Mouse (Mus musculus) brown adipose tissue, adult 24 weeks (tissue): ENCODE data around the gene Mtor. TPM values are rescaled to one million over a fixed set of nuclear protein-coding genes. Genes with fewer than 3 reads are reported as not detected.

Source experiments
- H3K27ac ChIP-seq: fragments of 200-500 bp; replicated peaks from 2 replicates; pipeline ENCODE4 v1.5.1; 2012; ENCODE audit warnings: low read depth, mild to moderate bottlenecking, low read length
- H3K4me1 ChIP-seq: fragments of 200-500 bp; 2 replicates; pipeline ENCODE4 v1.6.1; 2012; ENCODE audit warnings: low read length, mixed read lengths; ENCODE audit not compliant: control insufficient read depth, insufficient read depth, insufficient read length
- H3K4me3 ChIP-seq: fragments of 200-500 bp; 2 replicates; pipeline ENCODE4 v1.5.1; 2012; ENCODE audit warnings: low read depth, mild to moderate bottlenecking, low read length, moderate library complexity; ENCODE audit not compliant: insufficient read depth
- polyA plus RNA-seq: library from polyadenylated mRNA; stranded (reverse); fragments of >200 nt; gene quantifications from 2 replicates; pipeline ENCODE4 v1.2.4, GENCODE M21; 2012; ENCODE audit not compliant: missing spikeins, insufficient read depth, insufficient read length

Mtor gene
- polyA plus RNA-seq, 1 experiment = 55.2 TPM

- Histone ChIP-seq H3K27ac (no peak overlapping the region), H3K4me1 (no peaks in the 10 kb centered on the region), H3K4me3 (no peak overlapping the region)
Observed at GRCm38 (mm10) chr4:148523538-148523937, 75.1 kb downstream of the Mtor start.

GRCm38 (mm10) chr4:148527158-148527910 lies 78.9 kb downstream of the Mtor start:
- no peak overlapping the region for H3K4me3 ChIP-seq
- H3K27ac ChIP-seq = no peak overlapping the region
- H3K4me1 ChIP-seq = peaks cover 11% of the 10 kb centered on the region; the same call in 1 of the 2 replicates

GRCm38 (mm10) chr4:148530351-148530750 lies 81.9 kb downstream of the Mtor start:
- H3K27ac ChIP-seq = peak overlapping the region; percentile 65
- no peak overlapping the region for H3K4me3 ChIP-seq
- H3K4me1 ChIP-seq = peaks cover 11% of the 10 kb centered on the region; the same call in 1 of the 2 replicates

- peak overlapping the region; percentile 65 for H3K27ac ChIP-seq
- peaks cover 11% of the 10 kb centered on the region; the same call in 1 of the 2 replicates for H3K4me1 ChIP-seq
- H3K4me3 ChIP-seq = no peak overlapping the region
Observed at GRCm38 (mm10) chr4:148530778-148531177, 82.4 kb downstream of the Mtor start.

- H3K27ac ChIP-seq = peak overlapping the region; percentile 65
- H3K4me1 ChIP-seq = peaks cover 11% of the 10 kb centered on the region; the same call in 1 of the 2 replicates
Observed at GRCm38 (mm10) chr4:148531341-148531740, 82.9 kb downstream of the Mtor start.

GRCm38 (mm10) chr4:148532516-148532915 lies 84.1 kb downstream of the Mtor start:
- H3K4me3 ChIP-seq = no peak overlapping the region
- H3K27ac ChIP-seq = 0 out of 2 replicates have a peak overlapping the region, but pooled peaks have one; percentile 48
- H3K4me1 ChIP-seq = peaks cover 11% of the 10 kb centered on the region; the same call in 1 of the 2 replicates

More at GRCm38 (mm10) chr4:148531341-148531740, 82.9 kb downstream of the Mtor start:
- no peak overlapping the region for H3K4me3 ChIP-seq

- Histone ChIP-seq H3K4me3 (no peak overlapping the region), H3K4me1 (peaks cover 11% of the 10 kb centered on the region; the same call in 1 of the 2 replicates), H3K27ac (no peak overlapping the region)
Observed at GRCm38 (mm10) chr4:148533613-148534328, 85.4 kb downstream of the Mtor start.

- peaks cover 7% of the 10 kb centered on the region; the same call in 1 of the 2 replicates for H3K4me1 ChIP-seq
- H3K4me3 ChIP-seq = no peak overlapping the region
- H3K27ac ChIP-seq = no peak overlapping the region
Observed at GRCm38 (mm10) chr4:148535876-148536275, 87.5 kb downstream of the Mtor start.

GRCm38 (mm10) chr4:148549106-148549505 lies 100.7 kb downstream of the Mtor start:
- Histone ChIP-seq H3K4me1 (no peaks in the 10 kb centered on the region; the same call in 1 of the 2 replicates), H3K4me3 (no peak overlapping the region)

GRCm38 (mm10) chr4:148557766-148558165 lies 109.4 kb downstream of the Mtor start:
- peak overlapping the region; percentile 48 for H3K27ac ChIP-seq
- H3K4me1 ChIP-seq = no peaks in the 10 kb centered on the region
- H3K4me3 ChIP-seq = peak overlapping the region; percentile 96

More at GRCm38 (mm10) chr4:148549106-148549505, 100.7 kb downstream of the Mtor start:
- H3K27ac ChIP-seq = no peak overlapping the region

- H3K4me3 ChIP-seq = peak within 1 kb of the TSS; percentile 96
- peak within 1 kb of the TSS; percentile 90 for H3K27ac ChIP-seq
- H3K4me1 ChIP-seq = no peaks in the 10 kb centered on the region
Observed at GRCm38 (mm10) chr4:148558297-148559000, 110.0 kb downstream of the Mtor start, which contains the start of gene Exosc10. Exosc10 (plus strand) TSS chr4:148558429.

GRCm38 (mm10) chr4:148562676-148563075 lies 114.3 kb downstream of the Mtor start:
- no peak overlapping the region for H3K27ac ChIP-seq
- no peaks in the 10 kb centered on the region for H3K4me1 ChIP-seq
- H3K4me3 ChIP-seq = no peak overlapping the region

- Histone ChIP-seq H3K27ac (no peak overlapping the region), H3K4me3 (no peak overlapping the region), H3K4me1 (no peaks in the 10 kb centered on the region)
Observed at GRCm38 (mm10) chr4:148563595-148563994, 115.2 kb downstream of the Mtor start.

GRCm38 (mm10) chr4:148570138-148570537 lies 121.7 kb downstream of the Mtor start:
- Histone ChIP-seq H3K4me3 (no peak overlapping the region), H3K27ac (no peak overlapping the region), H3K4me1 (no peaks in the 10 kb centered on the region)
